Mouse (Mus musculus): ENCODE measurements around the gene Fbxw4. TPM values are rescaled to one million over a fixed set of nuclear protein-coding genes. Genes with fewer than 3 reads are reported as not detected.
A peak's percentile ranks its signal among the peaks of the same experiment; 100 is the strongest.

Fbxw4 gene
- polyA plus RNA-seq, 1 experiment from 2014 or later, result 2.8 TPM

GRCm38 (mm10) chr19:45533617-45534016 lies 126.5 kb downstream of the Fbxw4 start:
- Histone ChIP-seq H3K36me3 (ENCODE audit: control insufficient read depth, insufficient read depth, low read length) (no peaks in the 10 kb centered on the region), H3K4me1 (ENCODE audit: control insufficient read depth, insufficient read depth, low read length) (peaks cover 3% of the 10 kb centered on the region; the same call in 1 of the 2 replicates), H3K4me3 (replicated peaks; ENCODE audit: low read length) (no peak overlapping the region), H3K9me3 (replicated peaks; ENCODE audit: control insufficient read depth, low read length) (no peaks in the 10 kb centered on the region), H3K27ac (ENCODE audit: low read length) (no peak overlapping the region), H3K4me2 (ENCODE audit: low read depth, low read length) (no peak overlapping the region), H3K9ac (ENCODE audit: low read length) (no peak overlapping the region), H3K27me3 (ENCODE audit: control insufficient read depth, insufficient read depth, low read length) (no peaks in the 10 kb centered on the region)
- WGBS, result 64% methylated on average over 7 of the region's 7 CpGs
- ATAC-seq (ENCODE audit: insufficient read depth, low FRiP score), result no peak

- no peak overlapping the region for H3K9ac ChIP-seq (ENCODE audit: low read length)
- no peak overlapping the region for H3K4me2 ChIP-seq (ENCODE audit: low read depth, low read length)
- 48% methylated on average over 6 of the region's 6 CpGs for WGBS
- H3K36me3 ChIP-seq (ENCODE audit: control insufficient read depth, insufficient read depth, low read length), result 0 out of 2 replicates have a peak, but pooled peaks cover 3% of the 10 kb centered on the region
- no peak for ATAC-seq (ENCODE audit: insufficient read depth, low FRiP score)
- no peaks in the 10 kb centered on the region for H3K27me3 ChIP-seq (ENCODE audit: control insufficient read depth, insufficient read depth, low read length)
- peaks cover 3% of the 10 kb centered on the region; the same call in 1 of the 2 replicates for H3K4me1 ChIP-seq (ENCODE audit: control insufficient read depth, insufficient read depth, low read length)
- no peak overlapping the region for H3K27ac ChIP-seq (ENCODE audit: low read length)
- no peaks in the 10 kb centered on the region for H3K9me3 ChIP-seq (replicated peaks; ENCODE audit: control insufficient read depth, low read length)
- no peak overlapping the region for H3K4me3 ChIP-seq (replicated peaks; ENCODE audit: low read length)
Measured at GRCm38 (mm10) chr19:45531554-45531953, 128.6 kb downstream of the Fbxw4 start.

GRCm38 (mm10) chr19:45530200-45530995 lies 129.7 kb downstream of the Fbxw4 start:
- no peak overlapping the region for H3K9ac ChIP-seq (ENCODE audit: low read length)
- WGBS, result 57% methylated on average over 15 of the region's 15 CpGs
- H3K4me3 ChIP-seq (replicated peaks; ENCODE audit: low read length), result no peak overlapping the region
- no peaks in the 10 kb centered on the region for H3K9me3 ChIP-seq (replicated peaks; ENCODE audit: control insufficient read depth, low read length)
- 0 out of 2 replicates have a peak, but pooled peaks cover 3% of the 10 kb centered on the region for H3K36me3 ChIP-seq (ENCODE audit: control insufficient read depth, insufficient read depth, low read length)
- H3K27me3 ChIP-seq (ENCODE audit: control insufficient read depth, insufficient read depth, low read length), result no peaks in the 10 kb centered on the region
- no peak overlapping the region for H3K27ac ChIP-seq (ENCODE audit: low read length)
- no peak overlapping the region for H3K4me2 ChIP-seq (ENCODE audit: low read depth, low read length)
- ATAC-seq (ENCODE audit: insufficient read depth, low FRiP score), result peak; percentile 49; the same call in 1 of the 2 replicates
- H3K4me1 ChIP-seq (ENCODE audit: control insufficient read depth, insufficient read depth, low read length), result peaks cover 3% of the 10 kb centered on the region; the same call in 1 of the 2 replicates

- H3K9ac ChIP-seq (ENCODE audit: low read length), result no peak overlapping the region
- ATAC-seq (ENCODE audit: insufficient read depth, low FRiP score), result no peak
- no peak overlapping the region for H3K27ac ChIP-seq (ENCODE audit: low read length)
- peaks cover 3% of the 10 kb centered on the region; the same call in 1 of the 2 replicates for H3K4me1 ChIP-seq (ENCODE audit: control insufficient read depth, insufficient read depth, low read length)
- no peaks in the 10 kb centered on the region for H3K27me3 ChIP-seq (ENCODE audit: control insufficient read depth, insufficient read depth, low read length)
- H3K36me3 ChIP-seq (ENCODE audit: control insufficient read depth, insufficient read depth, low read length), result 0 out of 2 replicates have a peak, but pooled peaks cover 3% of the 10 kb centered on the region
- H3K9me3 ChIP-seq (replicated peaks; ENCODE audit: control insufficient read depth, low read length), result no peaks in the 10 kb centered on the region
- no peak overlapping the region for H3K4me2 ChIP-seq (ENCODE audit: low read depth, low read length)
- 72% methylated on average over 5 of the region's 5 CpGs for WGBS
- H3K4me3 ChIP-seq (replicated peaks; ENCODE audit: low read length), result no peak overlapping the region
Measured at GRCm38 (mm10) chr19:45529294-45529693, 130.8 kb downstream of the Fbxw4 start.

Other genes with a start within 250 kb of the Fbxw4 start
- 12.5 and 13.2 TPM in 2 replicates for gene Poll, start 99.8 kb downstream of the Fbxw4 start, polyA plus RNA-seq (2015; fragmentation: Nextera tagmentation; extraction: Ambion mirVana)
- gene Gm17018, start 99.7 kb downstream of the Fbxw4 start, polyA plus RNA-seq (2015; fragmentation: Nextera tagmentation; extraction: Ambion mirVana), result 40.1 and 43.4 TPM in 2 replicates
- gene Fgf8, start 82.6 kb upstream of the Fbxw4 start, polyA plus RNA-seq (2015; fragmentation: Nextera tagmentation; extraction: Ambion mirVana), result not detected in 2 replicates
- 13.8 and 15.6 TPM in 2 replicates for gene Npm3, start 89.3 kb upstream of the Fbxw4 start, polyA plus RNA-seq (2015; fragmentation: Nextera tagmentation; extraction: Ambion mirVana)
- 35.9 and 40.5 TPM in 2 replicates for gene Mgea5, start 123.5 kb upstream of the Fbxw4 start, polyA plus RNA-seq (2015; fragmentation: Nextera tagmentation; extraction: Ambion mirVana)
- 2.3 and 2.6 TPM in 2 replicates for gene Kcnip2, start 155.7 kb upstream of the Fbxw4 start, polyA plus RNA-seq (2015; fragmentation: Nextera tagmentation; extraction: Ambion mirVana)

Measured in stomach, embryonic 16.5 days (tissue).